Mouse (Mus musculus): ENCODE data around the gene Hoxb1.

Gene Hoxb1

GRCm38 (mm10) chr11:96365441-96366091 lies at the start of gene Hoxb1:
Gene Hoxb1 (plus strand): TSS chr11:96365752.
- no peak for DNase-seq (ENCODE audit: low spot score in 2 of 2)

- peak in 1 of 2 experiments; percentile 9 for DNase-seq (ENCODE audit: low spot score in 2 of 2)
Observed at GRCm38 (mm10) chr11:96316696-96317607, 48.6 kb upstream of the Hoxb1 start.

GRCm38 (mm10) chr11:96317608-96318367 lies 47.8 kb upstream of the Hoxb1 start, which contains the start of gene Hoxb4:
Gene Hoxb4 (plus strand): TSS chr11:96318267.
- DNase-seq (ENCODE audit: low spot score in 2 of 2): peak in 1 of 2 experiments; percentile 35

- DNase-seq (ENCODE audit: low spot score in 2 of 2): peak; percentile 48 to 61
Observed at GRCm38 (mm10) chr11:96318368-96319070, 47.0 kb upstream of the Hoxb1 start.

- DNase-seq (ENCODE audit: low spot score in 2 of 2): peak in 1 of 2 experiments; percentile 26
Observed at GRCm38 (mm10) chr11:96319071-96319902, 46.3 kb upstream of the Hoxb1 start.

GRCm38 (mm10) chr11:96319910-96320309 lies 45.6 kb upstream of the Hoxb1 start:
- DNase-seq (ENCODE audit: low spot score in 2 of 2): peak in 1 of 2 experiments; percentile 58

DNA sequence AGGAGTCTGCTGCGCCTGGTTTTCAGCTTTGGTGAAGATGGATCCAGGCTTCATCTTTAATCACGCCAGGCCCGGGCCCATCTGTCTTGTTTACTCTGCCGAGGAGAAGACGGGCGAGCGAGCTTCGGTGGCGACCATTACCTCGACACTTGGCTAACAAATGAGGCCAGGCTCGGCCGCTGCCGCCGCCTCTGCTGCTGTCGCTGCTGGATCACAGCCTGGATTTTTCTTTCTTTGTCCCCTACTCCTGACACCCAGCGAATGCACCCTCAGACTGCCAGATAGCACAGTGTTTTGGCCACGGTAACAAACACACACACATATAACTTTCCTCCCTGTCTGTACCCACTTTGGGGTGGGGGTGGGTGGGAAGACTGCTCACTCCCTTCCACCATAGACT lies 44.9 kb upstream of the Hoxb1 start:
- DNase-seq (ENCODE audit: low spot score in 2 of 2): peak in 1 of 2 experiments; percentile 16

DNA sequence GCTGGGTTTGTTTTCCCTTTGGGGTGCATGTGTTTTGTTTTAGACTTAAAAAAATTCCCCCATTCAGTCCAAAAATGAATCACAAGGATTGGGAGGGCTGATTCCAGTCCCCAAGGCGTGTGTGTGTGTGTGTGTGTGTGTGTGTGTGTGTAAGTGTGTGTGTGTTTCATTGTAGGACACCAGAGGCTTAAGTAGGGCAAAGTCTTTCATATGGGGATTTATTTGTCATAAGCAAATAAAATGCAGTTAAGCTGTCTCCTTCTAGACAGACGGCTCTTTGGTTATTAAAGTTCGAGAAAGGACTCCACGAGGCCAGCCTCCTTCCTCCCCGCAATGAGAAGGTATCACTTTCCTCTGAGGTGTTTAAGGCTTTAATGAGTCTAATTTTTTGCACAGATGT lies 43.7 kb upstream of the Hoxb1 start:
- no peak for DNase-seq (ENCODE audit: low spot score in 2 of 2)

GRCm38 (mm10) chr11:96322738-96323137 lies 42.8 kb upstream of the Hoxb1 start:
- DNase-seq (ENCODE audit: low spot score in 2 of 2): no peak

DNA sequence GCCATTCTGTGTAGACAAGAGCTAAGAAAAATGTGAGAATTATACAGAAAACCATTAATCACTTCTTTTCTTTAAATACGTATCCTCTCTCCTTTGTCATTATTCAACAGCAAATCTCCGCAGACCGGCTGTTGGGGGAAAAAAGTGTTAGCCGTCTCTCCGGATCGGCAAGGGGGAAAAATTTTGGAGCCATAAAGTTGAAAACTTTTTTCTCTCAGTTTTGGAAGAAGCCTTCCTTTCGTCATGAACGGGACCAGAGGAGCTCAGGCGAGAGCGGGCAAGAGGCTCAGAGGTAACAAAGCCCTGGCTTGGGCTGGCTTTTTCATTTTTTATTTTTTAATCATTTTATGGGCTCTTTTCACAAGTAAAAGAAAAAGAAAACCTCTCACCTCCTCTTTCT lies 42.4 kb upstream of the Hoxb1 start, which contains the start of gene Hoxb3:
Hoxb3 (plus strand) TSS at position 173 of the 400 bp plus-strand sequence.
- no peak for DNase-seq (ENCODE audit: low spot score in 2 of 2)

DNA sequence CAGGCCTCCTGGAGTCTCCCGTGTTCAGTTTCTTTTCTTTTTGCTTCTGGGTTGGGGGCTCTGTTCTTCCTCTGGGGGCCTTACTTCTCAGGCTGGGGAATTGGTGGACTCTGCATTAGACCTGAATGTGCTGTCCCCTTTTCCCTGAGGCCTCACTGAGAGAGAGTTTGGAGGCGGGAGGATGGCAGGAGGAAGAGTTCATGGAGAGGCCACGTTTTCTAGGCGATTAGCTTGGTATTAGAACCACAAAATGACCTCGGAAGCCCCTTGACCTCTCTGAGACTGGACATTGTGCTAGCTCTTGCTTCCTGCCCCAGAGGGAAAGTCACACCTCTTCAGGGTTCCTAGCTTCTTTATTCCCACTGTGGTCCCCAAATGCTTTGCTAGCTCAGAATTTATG lies 41.4 kb upstream of the Hoxb1 start:
- DNase-seq (ENCODE audit: low spot score in 2 of 2): no peak

DNA sequence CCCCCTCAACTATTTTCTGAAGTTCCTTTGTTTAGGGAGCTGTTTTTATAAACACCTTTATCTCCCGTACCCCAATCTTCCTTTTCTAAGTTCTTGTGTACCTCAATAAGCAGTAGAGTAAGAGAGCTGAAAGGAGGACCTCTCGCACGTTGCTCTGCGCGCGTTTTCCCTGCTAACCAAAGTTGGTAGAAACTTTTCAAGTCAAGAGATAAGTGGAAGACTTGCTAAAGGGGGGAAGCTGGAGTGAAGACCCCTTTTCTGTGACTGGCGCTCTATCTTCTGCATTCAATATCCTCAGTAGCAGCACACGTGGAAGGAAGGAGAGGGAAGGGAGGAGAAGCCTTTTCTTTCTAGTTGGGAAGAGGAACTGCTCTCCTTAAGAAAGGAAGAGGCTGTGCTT lies 40.6 kb upstream of the Hoxb1 start:
- DNase-seq (ENCODE audit: low spot score in 2 of 2): no peak

- DNase-seq (ENCODE audit: low spot score in 2 of 2): no peak
Observed at GRCm38 (mm10) chr11:96325747-96326212, 39.8 kb upstream of the Hoxb1 start.

DNA sequence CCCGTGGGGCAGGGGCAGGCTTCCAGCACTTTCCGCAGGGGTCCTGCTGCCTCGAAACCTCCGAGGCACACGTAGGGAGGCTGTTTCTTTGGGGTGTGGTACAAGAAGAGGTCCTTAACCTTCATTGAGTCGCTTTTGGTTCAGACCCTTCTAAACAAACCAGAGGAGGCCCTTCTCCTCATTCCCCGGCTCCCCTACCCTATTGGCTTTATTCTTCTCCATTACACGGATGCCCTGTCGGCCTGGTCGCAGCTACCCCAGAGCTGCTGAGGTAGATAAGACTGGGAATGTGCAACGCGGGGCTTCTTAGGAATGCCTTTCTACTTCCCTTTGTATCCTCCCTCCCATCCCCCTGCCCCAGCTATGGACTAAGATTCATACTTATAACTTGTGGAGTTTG lies 38.8 kb upstream of the Hoxb1 start:
- DNase-seq (ENCODE audit: low spot score in 2 of 2): no peak

GRCm38 (mm10) chr11:96327122-96327521 lies 38.4 kb upstream of the Hoxb1 start:
- no peak for DNase-seq (ENCODE audit: low spot score in 2 of 2)

- no peak for DNase-seq (ENCODE audit: low spot score in 2 of 2)
Observed at GRCm38 (mm10) chr11:96327750-96328149, 37.8 kb upstream of the Hoxb1 start.

GRCm38 (mm10) chr11:96328605-96329004 lies 36.9 kb upstream of the Hoxb1 start:
- DNase-seq (ENCODE audit: low spot score in 2 of 2): no peak

- no peak for DNase-seq (ENCODE audit: low spot score in 2 of 2)
Observed at GRCm38 (mm10) chr11:96332105-96332504, 33.4 kb upstream of the Hoxb1 start.

DNA sequence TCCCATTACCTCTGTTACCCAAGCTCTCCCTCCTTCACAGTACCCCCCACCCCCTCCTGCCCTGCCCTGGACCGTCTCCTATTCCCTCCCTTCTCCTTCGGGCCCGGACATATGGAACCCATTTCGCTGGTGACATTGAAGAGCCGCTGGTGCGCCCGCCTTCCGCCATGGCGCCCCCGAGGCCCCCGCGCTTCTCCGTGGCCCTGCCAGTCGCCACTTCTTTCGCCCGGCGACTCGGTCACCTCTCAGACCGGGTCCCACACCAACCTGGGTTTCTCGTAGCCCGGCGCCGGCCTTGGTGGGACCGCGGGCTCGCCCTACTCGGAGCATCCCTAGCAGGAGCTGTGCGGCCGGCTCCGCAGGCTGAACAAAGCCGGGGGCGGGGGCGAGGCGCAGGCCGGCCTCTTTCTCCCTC lies 32.9 kb upstream of the Hoxb1 start:
- DNase-seq (ENCODE audit: low spot score in 2 of 2): no peak
